Mouse (Mus musculus) embryonic facial prominence, embryonic 15.5 days (tissue): ENCODE results near the gene Akirin1. TPM values are rescaled to one million over a fixed set of nuclear protein-coding genes. Genes with fewer than 3 reads are reported as not detected.

Experiments used
- ATAC-seq: fragments of 200-750 bp; cut with Nextera tagmentation; 2 replicates; pipeline ENCODE4 v1.8.0; 2017; ENCODE audit warnings: low read depth, moderate TSS enrichment; ENCODE audit not compliant: insufficient number of reproducible peaks, low FRiP score, low TSS enrichment
- H3K27ac ChIP-seq: fragments of 300-500 bp; sonication (generic); replicated peaks from 2 replicates; pipeline ENCODE4 v1.5.1; 2015; ENCODE audit warnings: mild to moderate bottlenecking, inconsistent platforms
- H3K27me3 ChIP-seq: fragments of 300-500 bp; sonication (generic); 2 replicates; pipeline ENCODE4 v1.6.1; 2015; ENCODE audit warnings: inconsistent platforms
- H3K36me3 ChIP-seq: fragments of 300-500 bp; sonication (generic); 2 replicates; pipeline ENCODE4 v1.6.1; 2015; ENCODE audit warnings: mild to moderate bottlenecking, inconsistent platforms
- H3K4me1 ChIP-seq: fragments of 300-500 bp; sonication (generic); 2 replicates; pipeline ENCODE4 v1.6.1; 2015; ENCODE audit warnings: inconsistent platforms
- H3K4me2 ChIP-seq: fragments of 300-500 bp; sonication (generic); replicated peaks from 2 replicates; pipeline ENCODE4 v1.6.1; 2015; ENCODE audit warnings: mild to moderate bottlenecking, inconsistent platforms
- H3K4me3 ChIP-seq: fragments of 300-500 bp; sonication (generic); replicated peaks from 2 replicates; pipeline ENCODE4 v1.5.1; 2015; ENCODE audit warnings: mild to moderate bottlenecking, inconsistent platforms
- H3K9ac ChIP-seq: fragments of 300-500 bp; sonication (generic); 2 replicates; pipeline ENCODE4 v1.6.1; 2015; ENCODE audit warnings: inconsistent platforms
- H3K9me3 ChIP-seq: fragments of 300-500 bp; sonication (generic); replicated peaks from 2 replicates; pipeline ENCODE4 v1.6.1; 2016; ENCODE audit warnings: inconsistent platforms
- WGBS: fragments of 180-500 bp; shearing (Covaris S2); methylation state at CpG from one replicate; pipeline ENCODE4 v1.1.7; 2015; 5-methylcytosine and 5-hydroxymethylcytosine counted together
- polyA plus RNA-seq: library from polyadenylated mRNA; unstranded; fragments of >200 nt; fragmentation: Nextera tagmentation; extraction: Ambion mirVana; gene quantifications from 2 replicates; pipeline ENCODE4 v1.2.1, GENCODE M21; 2015

Akirin1 gene
- polyA plus RNA-seq, 1 experiment from 2014 or later, result 56.1 TPM

GRCm38 (mm10) chr4:123685046-123685445 is 65.1 kb downstream of the Akirin1 start:
- Histone ChIP-seq H3K9ac (no peak overlapping the region), H3K36me3 (no peaks in the 10 kb centered on the region), H3K4me3 (no peak overlapping the region), H3K4me2 (no peak overlapping the region), H3K9me3 (no peaks in the 10 kb centered on the region), H3K4me1 (peaks cover 27% of the 10 kb centered on the region), H3K27ac (no peak overlapping the region), H3K27me3 (no peaks in the 10 kb centered on the region; the same call in 1 of the 2 replicates)
- WGBS, result 60% methylated on average over 7 of the region's 7 CpGs
- ATAC-seq, result no peak

Other genes starting within 250 kb of the Akirin1 start
- gene Macf1, start 66.0 kb downstream of the Akirin1 start, polyA plus RNA-seq, result 42.5 and 47.1 TPM in 2 replicates
- 313 and 333 TPM in 2 replicates for gene Ndufs5, start 32.1 kb downstream of the Akirin1 start, polyA plus RNA-seq
- gene Rhbdl2, start 37.5 kb upstream of the Akirin1 start, polyA plus RNA-seq, result 7.1 and 7.4 TPM in 2 replicates
- gene 4933427I04Rik, start 109.3 kb upstream of the Akirin1 start, polyA plus RNA-seq, result 0.09 and 0.12 TPM in 2 replicates
- gene Mycbp, start 154.5 kb upstream of the Akirin1 start, polyA plus RNA-seq, result 72.4 and 80.1 TPM in 2 replicates
- gene Rragc, start 167.1 kb upstream of the Akirin1 start, polyA plus RNA-seq, result 57.1 and 57.3 TPM in 2 replicates
- not detected in 2 replicates for gene 4930535I16Rik, start 167.7 kb upstream of the Akirin1 start, polyA plus RNA-seq